Mouse (Mus musculus): ENCODE measurements around the gene Nfe2. TPM values are rescaled to one million over a fixed set of nuclear protein-coding genes. Genes with fewer than 3 reads are reported as not detected.
A peak's percentile ranks its signal among the peaks of the same experiment; 100 is the strongest.

Gene Nfe2
- polyA plus RNA-seq, 1 experiment from 2014 or later = 7.6 TPM

- 82% methylated on average over 6 of the region's 6 CpGs for WGBS
- H3K4me3 ChIP-seq (ENCODE audit: low read depth, low read length) = no peak overlapping the region
- no peak for DNase-seq (ENCODE audit: low spot score)
- H3K9me3 ChIP-seq (ENCODE audit: control insufficient read depth, low read length) = no peaks in the 10 kb centered on the region
- no peak for ATAC-seq (replicated peaks; ENCODE audit: low FRiP score)
- H3K4me1 ChIP-seq (replicated peaks; ENCODE audit: control insufficient read depth, insufficient read depth, low read length) = no peaks in the 10 kb centered on the region
- H3K27ac ChIP-seq (ENCODE audit: low read depth, low read length) = no peak overlapping the region
- H3K9ac ChIP-seq (ENCODE audit: low read length) = no peak overlapping the region
- no peaks in the 10 kb centered on the region for H3K27me3 ChIP-seq (ENCODE audit: control insufficient read depth, insufficient read depth, low read length)
- H3K4me2 ChIP-seq (ENCODE audit: low read depth, low read length, severe bottlenecking) = no peak overlapping the region
- H3K36me3 ChIP-seq (ENCODE audit: control insufficient read depth, insufficient read depth, low read length) = peaks cover 13% of the 10 kb centered on the region; the same call in 1 of the 2 replicates
These were observed 56.0 kb downstream of the Nfe2 start for GRCm38 (mm10) chr15:103202088-103202793.

MicroRNAs encoded within 50 kb of the gene (microRNA counts, 519-probe panel; counts per million panel counts)
- microRNA mmu-miR-148b = 5,345 counts per million, percentile 67 among the panel's probes with 10 or more counts

Small RNA genes lying within 50 kb of the gene (microRNA-seq; reads per million reads assigned to microRNA genes)
- gene Mir148b (ENCODE audit: insufficient number of aligned reads) = 428 reads per million, percentile 57 among the genes with 10 or more reads in this experiment

Other genes with a start within 250 kb of the Nfe2 start
- gene Hoxc4, start 239.5 kb downstream of the Nfe2 start, polyA plus RNA-seq (2014; fragmentation: Nextera tagmentation; extraction: Ambion mirVana) = not detected in 2 replicates
- 20.5 and 23.3 TPM in 2 replicates for gene Smug1, start 91.3 kb downstream of the Nfe2 start, polyA plus RNA-seq (2014; fragmentation: Nextera tagmentation; extraction: Ambion mirVana)
- gene Cbx5, start 18.6 kb downstream of the Nfe2 start, polyA plus RNA-seq (2014; fragmentation: Nextera tagmentation; extraction: Ambion mirVana) = 214 and 221 TPM in 2 replicates
- 1,395 and 1,473 TPM in 2 replicates for gene Hnrnpa1, start 18.0 kb downstream of the Nfe2 start, polyA plus RNA-seq (2014; fragmentation: Nextera tagmentation; extraction: Ambion mirVana)
- gene Copz1, start 14.3 kb upstream of the Nfe2 start, polyA plus RNA-seq (2014; fragmentation: Nextera tagmentation; extraction: Ambion mirVana) = 265 TPM in 2 replicates
- not detected in 2 replicates for gene Gpr84, start 52.2 kb upstream of the Nfe2 start, polyA plus RNA-seq (2014; fragmentation: Nextera tagmentation; extraction: Ambion mirVana)
- gene Zfp385a, start 81.7 kb upstream of the Nfe2 start, polyA plus RNA-seq (2014; fragmentation: Nextera tagmentation; extraction: Ambion mirVana) = 27.4 and 27.8 TPM in 2 replicates
- 22.0 and 22.4 TPM in 2 replicates for gene Itga5, start 108.4 kb upstream of the Nfe2 start, polyA plus RNA-seq (2014; fragmentation: Nextera tagmentation; extraction: Ambion mirVana)
- gene Gtsf1, start 172.1 kb upstream of the Nfe2 start, polyA plus RNA-seq (2014; fragmentation: Nextera tagmentation; extraction: Ambion mirVana) = not detected in 2 replicates
- 0.55 TPM in 1 of 2 replicates, not detected in the other for gene Gtsf2, start 190.1 kb upstream of the Nfe2 start, polyA plus RNA-seq (2014; fragmentation: Nextera tagmentation; extraction: Ambion mirVana)
- gene Nckap1l, start 195.4 kb upstream of the Nfe2 start, polyA plus RNA-seq (2014; fragmentation: Nextera tagmentation; extraction: Ambion mirVana) = 0.91 and 1.5 TPM in 2 replicates
- 27.2 and 29.9 TPM in 2 replicates for gene Pde1b, start 244.6 kb upstream of the Nfe2 start, polyA plus RNA-seq (2014; fragmentation: Nextera tagmentation; extraction: Ambion mirVana)